Mouse (Mus musculus): ENCODE measurements around the gene Hacl1.

Gene Hacl1

DNA sequence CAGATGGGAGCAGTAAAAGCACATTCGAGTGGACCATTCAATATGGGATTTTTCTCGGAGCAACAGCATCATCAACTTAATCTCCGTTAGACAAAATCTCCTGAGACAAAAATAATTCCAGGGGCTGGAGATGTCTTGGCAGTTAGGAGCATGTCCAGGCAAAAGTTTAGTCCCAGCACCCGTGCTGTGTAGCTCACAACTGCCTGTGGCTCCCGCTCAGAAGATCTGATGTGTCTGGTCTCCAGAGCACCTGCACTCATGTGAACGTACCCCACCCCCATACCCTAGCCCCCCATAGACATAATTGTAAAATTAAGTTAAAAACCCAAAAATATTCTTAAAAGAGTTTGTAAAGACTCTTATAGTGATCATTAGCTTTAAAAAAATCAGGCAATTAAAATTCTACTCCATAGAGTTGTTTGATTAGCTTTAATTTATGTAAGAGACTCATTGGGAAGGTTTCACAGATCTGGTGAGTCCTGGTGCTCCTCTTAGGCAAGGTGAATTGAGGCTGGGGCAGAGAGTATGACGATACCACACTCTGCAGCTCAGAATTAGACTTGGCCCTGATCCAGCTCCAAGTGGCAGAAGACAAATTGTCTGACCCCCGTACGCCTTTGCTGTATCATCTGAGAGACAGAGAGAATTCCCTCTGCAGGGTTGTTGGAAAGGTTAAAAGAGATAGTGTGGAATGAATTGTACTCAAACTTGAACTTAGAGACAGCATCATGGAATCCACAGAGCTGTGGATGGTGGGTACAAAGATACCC, 62.9 kb downstream of the Hacl1 start:
- in situ Hi-C loops (cut with MboI, MseI) = no loop called here

- in situ Hi-C loops (cut with MboI, MseI) = no loop called here
These were observed 64.0 kb downstream of the Hacl1 start for GRCm38 (mm10) chr14:31576846-31577697.

GRCm38 (mm10) chr14:31575866-31576265, 65.2 kb downstream of the Hacl1 start:
- in situ Hi-C loops (cut with MboI, MseI) = no loop called here

DNA sequence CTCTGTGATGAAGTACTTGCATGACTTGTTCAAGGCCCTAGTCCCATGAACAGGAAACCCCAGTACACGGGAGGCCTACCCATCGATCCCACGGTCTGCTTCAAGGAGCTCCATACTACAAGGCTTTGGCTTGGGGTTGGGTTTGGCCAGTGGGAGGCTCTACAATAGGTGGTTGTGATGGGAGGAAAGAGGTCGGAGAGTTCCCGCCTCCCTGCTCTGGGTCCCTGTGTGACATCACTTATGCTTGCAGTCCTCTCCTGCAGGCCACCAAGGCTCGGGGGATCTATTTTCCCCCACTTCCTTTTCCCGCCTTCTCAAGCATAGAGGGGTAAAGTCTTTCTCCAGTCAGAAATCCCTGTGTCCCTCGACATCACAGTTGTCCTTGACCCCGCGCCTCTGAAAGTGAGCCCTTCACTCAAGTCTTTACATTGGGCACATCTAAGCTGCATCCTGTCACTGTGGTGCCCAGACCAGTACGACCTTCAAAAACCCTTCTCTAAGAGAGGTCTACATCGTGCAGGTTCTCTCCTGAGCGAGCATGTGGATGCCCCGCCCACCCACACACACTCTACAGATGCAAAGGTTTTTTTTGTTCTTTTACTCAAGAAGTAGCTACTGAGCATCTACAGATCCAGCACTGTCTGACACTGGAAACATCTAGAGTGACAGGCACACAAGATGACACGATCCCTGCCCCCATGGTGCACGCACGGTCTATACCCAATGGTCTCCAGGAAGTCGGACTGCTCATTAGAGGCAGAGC, 66.0 kb downstream of the Hacl1 start:
- in situ Hi-C loops (cut with MboI, MseI) = no loop called here

GRCm38 (mm10) chr14:31572561-31573175, 68.4 kb downstream of the Hacl1 start:
- in situ Hi-C loops (cut with MboI, MseI) = no loop called here

DNA sequence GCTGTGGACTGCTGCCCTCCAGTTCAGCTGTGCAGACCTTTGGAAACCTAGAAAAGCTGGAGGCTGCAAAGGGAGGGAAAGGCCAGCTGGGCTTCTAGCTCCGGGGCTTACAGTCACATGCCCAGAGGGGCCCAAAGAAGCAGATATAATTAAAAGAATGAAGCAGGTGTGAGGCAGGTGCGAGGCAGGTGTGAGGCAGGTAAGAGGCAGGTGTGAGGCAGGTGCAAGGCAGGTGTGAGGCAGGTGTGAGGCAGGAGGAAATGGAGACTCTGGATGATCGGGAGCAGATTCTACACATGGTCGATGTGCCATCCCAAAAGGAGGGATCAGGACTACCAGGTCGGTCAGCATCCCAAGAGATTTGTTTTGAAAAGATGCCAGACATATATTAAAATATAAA, 69.7 kb downstream of the Hacl1 start:
- in situ Hi-C loops (cut with MboI, MseI) = no loop called here

DNA sequence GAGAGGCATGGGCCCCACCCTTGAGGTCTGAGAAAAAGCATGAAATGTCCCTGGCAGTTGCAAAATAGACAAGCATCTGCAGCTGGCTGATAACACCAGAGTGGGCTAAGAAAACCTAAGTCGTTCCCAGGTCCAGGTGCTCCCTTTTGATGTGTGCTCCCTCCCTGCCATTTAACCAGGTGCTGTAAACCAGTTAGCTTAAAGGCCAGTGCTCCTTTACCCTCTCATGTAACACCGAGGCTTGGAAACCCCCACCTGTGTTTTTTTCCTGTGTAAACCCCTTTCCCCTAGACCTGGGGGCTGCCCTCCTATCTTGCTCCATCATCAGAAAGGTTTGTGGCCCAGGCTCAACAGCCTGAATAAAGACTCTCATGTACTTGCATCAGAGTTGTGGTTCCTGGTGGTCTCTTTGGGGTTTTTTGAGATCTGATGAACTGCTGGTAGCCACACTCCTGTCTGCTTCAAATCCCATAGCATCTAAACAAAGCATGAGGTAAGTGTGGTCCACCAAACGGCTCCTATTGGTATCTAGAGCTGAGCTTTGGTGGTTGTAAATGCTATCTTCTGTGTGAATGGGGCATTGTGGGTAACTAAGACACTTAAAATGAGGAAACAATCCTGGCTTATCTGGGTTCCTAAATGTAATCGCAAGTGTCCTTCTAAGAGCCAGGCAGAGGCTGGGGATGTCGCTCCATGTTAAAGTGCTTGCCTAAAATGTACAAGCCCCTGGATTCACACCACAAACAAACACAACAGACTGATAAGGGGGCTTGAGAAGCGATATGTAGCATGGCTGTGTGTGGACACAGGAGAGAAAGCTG, 70.7 kb downstream of the Hacl1 start:
- in situ Hi-C loops (cut with MboI, MseI) = no loop called here

GRCm38 (mm10) chr14:31569151-31569631, 71.9 kb downstream of the Hacl1 start:
- in situ Hi-C loops (cut with MboI, MseI) = no loop called here

- in situ Hi-C loops (cut with MboI, MseI) = no loop called here
These were observed 75.4 kb downstream of the Hacl1 start for GRCm38 (mm10) chr14:31565478-31566212.

GRCm38 (mm10) chr14:31564452-31565179, 76.5 kb downstream of the Hacl1 start:
- in situ Hi-C loops (cut with MboI, MseI) = no loop called here

DNA sequence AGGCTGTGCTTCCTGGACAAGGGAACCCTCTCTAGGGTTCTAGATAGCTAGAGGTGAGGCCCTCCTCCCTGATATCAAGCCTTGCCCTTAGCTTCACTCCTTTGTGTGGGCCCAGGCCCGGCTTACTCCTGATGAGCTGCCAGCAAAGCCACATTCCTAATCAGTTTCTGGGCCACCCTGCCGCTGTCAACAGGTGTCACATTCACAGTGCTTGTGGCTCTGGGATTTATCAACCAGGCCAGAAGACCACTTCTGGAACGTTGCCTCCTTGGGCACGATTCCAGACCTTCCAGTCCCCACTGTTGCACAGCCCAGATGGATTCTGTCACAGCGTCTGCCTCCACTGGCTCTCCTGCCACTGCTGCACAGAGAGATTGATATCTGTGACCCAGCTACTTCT, 80.2 kb downstream of the Hacl1 start:
- in situ Hi-C loops (cut with MboI, MseI) = no loop called here

DNA sequence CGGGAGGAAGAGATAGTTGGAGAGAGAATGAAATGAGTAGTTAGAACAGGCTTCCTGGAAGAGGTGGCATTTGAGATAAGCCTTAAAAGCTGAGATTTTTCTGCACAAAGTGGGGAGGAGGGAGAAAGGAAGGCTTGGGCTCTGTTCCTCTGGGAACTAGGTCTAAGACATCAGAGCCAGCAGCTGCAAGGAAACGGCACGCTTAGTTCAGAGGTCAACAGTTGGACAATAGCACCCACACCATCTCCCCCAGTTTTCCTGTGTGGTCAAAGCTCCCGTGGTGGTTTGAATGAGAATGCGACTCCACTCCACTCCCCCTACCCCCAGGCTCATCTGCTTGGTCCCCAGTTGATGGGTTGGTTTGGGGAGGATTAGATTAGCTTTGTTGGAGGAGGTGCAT, 81.9 kb downstream of the Hacl1 start:
- in situ Hi-C loops (cut with MboI, MseI) = no loop called here

GRCm38 (mm10) chr14:31557784-31558183, 83.3 kb downstream of the Hacl1 start:
- in situ Hi-C loops (cut with MboI, MseI) = no loop called here

DNA sequence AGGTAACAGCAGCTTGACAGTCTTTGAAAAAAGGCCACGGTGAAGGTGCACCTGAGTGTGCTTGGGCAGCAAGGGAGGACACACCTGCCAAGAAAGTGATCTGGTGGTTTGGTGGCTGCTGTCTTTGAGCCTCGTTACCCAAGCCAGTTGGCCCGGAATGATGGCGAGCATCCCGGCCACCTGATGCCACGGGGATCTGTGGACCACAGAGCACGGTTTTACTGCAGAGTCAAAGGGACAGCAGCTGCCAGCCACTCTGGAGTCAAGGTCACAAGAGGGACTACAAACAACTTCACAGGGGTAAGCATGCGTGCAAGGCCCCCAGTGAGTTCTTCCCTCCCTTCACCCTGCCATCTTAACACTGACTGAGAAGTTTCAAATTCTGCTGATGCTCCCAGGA, 83.8 kb downstream of the Hacl1 start:
- in situ Hi-C loops (cut with MboI, MseI) = no loop called here

GRCm38 (mm10) chr14:31556526-31557260, 84.4 kb downstream of the Hacl1 start:
- in situ Hi-C loops (cut with MboI, MseI) = no loop called here

- in situ Hi-C loops (cut with MboI, MseI) = no loop called here
These were observed 85.1 kb downstream of the Hacl1 start for GRCm38 (mm10) chr14:31555963-31556434.

GRCm38 (mm10) chr14:31555021-31555420, 86.1 kb downstream of the Hacl1 start:
- in situ Hi-C loops (cut with MboI, MseI) = no loop called here
